Mouse (Mus musculus) embryonic facial prominence, embryonic 12.5 days (tissue): Measurements from ENCODE around the gene Zfp704. TPM values are rescaled to one million over a fixed set of nuclear protein-coding genes. Genes with fewer than 3 reads are reported as not detected.

Experiments
- ATAC-seq: fragments of 200-750 bp; cut with Nextera tagmentation; 2 replicates; pipeline ENCODE4 v1.8.0; 2017; ENCODE audit not compliant: insufficient number of reproducible peaks, insufficient read depth, low FRiP score, low TSS enrichment
- H3K27ac ChIP-seq: fragments of 300-500 bp; sonication (generic); 2 replicates; pipeline ENCODE4 v1.5.1; 2016; ENCODE audit warnings: mild to moderate bottlenecking
- H3K27me3 ChIP-seq: fragments of 300-500 bp; sonication (generic); 2 replicates; pipeline ENCODE4 v1.6.1; 2016; ENCODE audit warnings: mild to moderate bottlenecking, moderate library complexity
- H3K36me3 ChIP-seq: fragments of 300-500 bp; sonication (generic); 2 replicates; pipeline ENCODE4 v1.6.1; 2016; ENCODE audit warnings: mild to moderate bottlenecking
- H3K4me1 ChIP-seq: fragments of 300-500 bp; sonication (generic); 2 replicates; pipeline ENCODE4 v1.6.1; 2016
- H3K4me2 ChIP-seq: fragments of 300-500 bp; sonication (generic); replicated peaks from 2 replicates; pipeline ENCODE4 v1.6.1; 2016; ENCODE audit warnings: mild to moderate bottlenecking, moderate library complexity
- H3K4me3 ChIP-seq: fragments of 300-500 bp; sonication (generic); 2 replicates; pipeline ENCODE4 v1.5.1; 2016; ENCODE audit warnings: mild to moderate bottlenecking
- H3K9ac ChIP-seq: fragments of 300-500 bp; sonication (generic); 2 replicates; pipeline ENCODE4 v1.6.1; 2016; ENCODE audit warnings: mild to moderate bottlenecking, moderate library complexity
- H3K9me3 ChIP-seq: fragments of 300-500 bp; sonication (generic); 2 replicates; pipeline ENCODE4 v1.6.1; 2016; ENCODE audit warnings: mild to moderate bottlenecking, moderate library complexity
- WGBS: fragments of 180-500 bp; shearing (Covaris S2); methylation state at CpG from one replicate; pipeline ENCODE4 v1.1.7; 2016; 5-methylcytosine and 5-hydroxymethylcytosine counted together
- polyA plus RNA-seq: library from polyadenylated mRNA; unstranded; fragments of >200 nt; fragmentation: Nextera tagmentation; extraction: Ambion mirVana; gene quantifications from 2 replicates; pipeline ENCODE4 v1.2.1, GENCODE M21; 2016

Gene Zfp704
- polyA plus RNA-seq, 1 experiment from 2014 or later = 8.8 TPM

DNA sequence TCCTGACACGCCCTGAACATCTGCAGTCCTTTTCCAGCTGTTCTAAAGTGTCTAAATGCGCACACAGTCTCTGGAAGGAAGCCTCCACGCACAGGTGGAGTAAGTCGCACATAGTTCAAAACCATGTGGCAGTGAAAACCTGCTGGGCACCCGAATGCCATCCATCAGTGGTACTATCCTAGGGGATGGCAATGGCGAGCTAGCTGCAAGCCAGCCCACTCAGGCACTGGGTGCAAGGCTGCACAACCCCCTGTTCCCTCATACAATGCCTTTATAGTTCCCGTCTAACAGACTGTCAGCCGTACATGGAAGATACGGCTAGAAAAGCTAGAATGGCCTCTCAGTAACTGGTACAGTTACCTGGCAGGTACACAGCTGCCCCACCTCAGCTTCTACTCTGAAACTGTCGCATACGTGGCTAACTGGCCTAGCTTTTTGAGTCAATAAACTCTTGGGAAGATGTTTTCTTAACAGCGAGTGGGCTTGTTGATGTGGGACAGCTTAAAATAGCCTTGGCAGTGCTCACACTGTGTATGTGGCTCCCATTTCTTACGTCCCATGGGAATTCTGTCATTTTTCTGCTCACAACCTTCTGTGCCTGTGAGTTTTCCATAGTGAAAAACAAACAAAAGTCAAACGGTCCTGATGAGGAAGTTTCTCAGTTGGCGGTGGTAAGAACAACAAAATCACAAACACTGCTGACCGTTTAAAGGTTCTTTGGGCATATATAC, 176.9 kb downstream of the Zfp704 start:
- Histone ChIP-seq H3K4me2 (no peak overlapping the region), H3K4me3 (no peak overlapping the region), H3K4me1 (no peaks in the 10 kb centered on the region), H3K9ac (no peak overlapping the region), H3K27me3 (no peaks in the 10 kb centered on the region), H3K9me3 (no peaks in the 10 kb centered on the region), H3K27ac (no peak overlapping the region), H3K36me3 (peaks cover 16% of the 10 kb centered on the region; the same call in 1 of the 2 replicates)
- no peak for ATAC-seq
- WGBS = 88% methylated on average over 16 of the region's 16 CpGs

DNA sequence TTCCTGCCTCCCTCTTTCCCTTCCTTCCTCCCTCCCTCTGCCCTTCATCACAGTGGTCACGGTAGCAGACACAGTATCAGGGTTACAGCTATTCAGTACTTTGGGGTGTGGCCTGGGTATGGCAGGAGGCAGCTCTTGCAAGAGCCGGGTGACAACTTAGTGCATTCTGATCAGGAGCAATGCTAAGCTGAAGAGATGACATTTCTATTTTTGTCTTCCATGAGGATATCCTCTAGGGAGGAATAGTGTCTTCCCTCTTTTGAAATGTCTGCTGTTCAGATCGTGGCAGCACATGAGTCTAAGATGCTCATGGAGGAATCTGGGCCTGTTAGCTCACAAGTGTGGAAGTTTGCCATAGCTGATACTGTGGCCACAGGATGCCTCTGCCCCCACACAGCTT, 177.7 kb downstream of the Zfp704 start:
- H3K9ac ChIP-seq = no peak overlapping the region
- no peak for ATAC-seq
- no peak overlapping the region for H3K27ac ChIP-seq
- no peaks in the 10 kb centered on the region for H3K27me3 ChIP-seq
- no peaks in the 10 kb centered on the region for H3K9me3 ChIP-seq
- no peaks in the 10 kb centered on the region for H3K4me1 ChIP-seq
- H3K4me3 ChIP-seq = no peak overlapping the region
- H3K4me2 ChIP-seq = no peak overlapping the region
- H3K36me3 ChIP-seq = 0 out of 2 replicates have a peak, but pooled peaks cover 9% of the 10 kb centered on the region
- 65% methylated on average over 3 of the region's 3 CpGs for WGBS

GRCm38 (mm10) chr3:9429946-9430345, 179.9 kb downstream of the Zfp704 start:
- Histone ChIP-seq H3K4me2 (no peak overlapping the region), H3K4me1 (no peaks in the 10 kb centered on the region), H3K9me3 (no peaks in the 10 kb centered on the region), H3K36me3 (no peaks in the 10 kb centered on the region), H3K27ac (no peak overlapping the region), H3K27me3 (no peaks in the 10 kb centered on the region), H3K4me3 (no peak overlapping the region), H3K9ac (no peak overlapping the region)
- no peak for ATAC-seq
- 80% methylated on average over 3 of the region's 3 CpGs for WGBS

- no peaks in the 10 kb centered on the region for H3K9me3 ChIP-seq
- 92% methylated on average over 4 of the region's 4 CpGs for WGBS
- ATAC-seq = no peak
- no peak overlapping the region for H3K4me3 ChIP-seq
- no peak overlapping the region for H3K9ac ChIP-seq
- no peak overlapping the region for H3K4me2 ChIP-seq
- no peak overlapping the region for H3K27ac ChIP-seq
- no peaks in the 10 kb centered on the region for H3K36me3 ChIP-seq
- no peaks in the 10 kb centered on the region for H3K27me3 ChIP-seq
- no peaks in the 10 kb centered on the region for H3K4me1 ChIP-seq
Measured at GRCm38 (mm10) chr3:9427826-9428225, 182.1 kb downstream of the Zfp704 start.

DNA sequence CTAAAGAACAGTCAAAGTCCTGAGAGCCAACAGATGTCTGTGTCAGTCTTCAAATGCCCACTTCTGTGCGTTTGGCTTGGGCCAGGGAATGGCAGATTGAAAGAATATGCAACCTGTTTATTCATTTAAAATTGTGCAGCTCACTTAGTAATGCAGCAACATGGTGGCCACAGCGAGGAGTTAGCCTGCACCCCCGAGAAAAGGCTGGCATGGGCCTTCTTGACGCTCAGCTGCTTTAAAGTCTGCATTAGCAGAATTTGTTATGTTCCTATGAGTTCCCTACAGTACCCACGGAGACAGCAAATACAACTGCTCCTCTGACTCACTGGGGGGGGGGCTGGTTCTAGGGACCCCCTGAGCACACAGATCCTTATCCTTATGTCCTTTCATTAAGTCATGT, 184.2 kb downstream of the Zfp704 start:
- Histone ChIP-seq H3K9ac (no peak overlapping the region), H3K27ac (no peak overlapping the region), H3K9me3 (no peaks in the 10 kb centered on the region), H3K36me3 (no peaks in the 10 kb centered on the region), H3K27me3 (no peaks in the 10 kb centered on the region), H3K4me2 (no peak overlapping the region), H3K4me1 (no peaks in the 10 kb centered on the region), H3K4me3 (no peak overlapping the region)
- 91% methylated on average over 5 of the region's 5 CpGs for WGBS
- no peak for ATAC-seq

GRCm38 (mm10) chr3:9424637-9425036, 185.2 kb downstream of the Zfp704 start:
- no peak overlapping the region for H3K27ac ChIP-seq
- H3K4me1 ChIP-seq = no peaks in the 10 kb centered on the region
- H3K9me3 ChIP-seq = no peaks in the 10 kb centered on the region
- no peaks in the 10 kb centered on the region for H3K27me3 ChIP-seq
- no peak for ATAC-seq
- WGBS = 87% methylated on average over 6 of the region's 6 CpGs
- H3K4me3 ChIP-seq = no peak overlapping the region
- no peaks in the 10 kb centered on the region for H3K36me3 ChIP-seq
- H3K9ac ChIP-seq = no peak overlapping the region
- no peak overlapping the region for H3K4me2 ChIP-seq

- Histone ChIP-seq H3K27ac (no peak overlapping the region), H3K4me2 (no peak overlapping the region), H3K4me1 (no peaks in the 10 kb centered on the region), H3K27me3 (no peaks in the 10 kb centered on the region), H3K9me3 (no peaks in the 10 kb centered on the region), H3K36me3 (no peaks in the 10 kb centered on the region), H3K9ac (no peak overlapping the region), H3K4me3 (no peak overlapping the region)
- ATAC-seq = no peak
- WGBS = 87% methylated on average over 6 of the region's 6 CpGs
Measured at GRCm38 (mm10) chr3:9423669-9424068, 186.2 kb downstream of the Zfp704 start.

GRCm38 (mm10) chr3:9408896-9409295, 201.0 kb downstream of the Zfp704 start:
- Histone ChIP-seq H3K4me2 (no peak overlapping the region), H3K27me3 (no peaks in the 10 kb centered on the region)
- 88% methylated on average over 4 of the region's 4 CpGs for WGBS

GRCm38 (mm10) chr3:9407801-9408200, 202.1 kb downstream of the Zfp704 start:
- ATAC-seq = no peak
- 76% methylated on average over 10 of the region's 10 CpGs for WGBS
- no peak overlapping the region for H3K9ac ChIP-seq
- peaks cover 5% of the 10 kb centered on the region; the same call in 1 of the 2 replicates for H3K4me1 ChIP-seq
- H3K9me3 ChIP-seq = 0 out of 2 replicates have a peak, but pooled peaks cover 4% of the 10 kb centered on the region
- H3K27ac ChIP-seq = no peak overlapping the region
- H3K4me2 ChIP-seq = no peak overlapping the region
- no peak overlapping the region for H3K4me3 ChIP-seq
- H3K27me3 ChIP-seq = no peaks in the 10 kb centered on the region
- no peaks in the 10 kb centered on the region for H3K36me3 ChIP-seq

More at GRCm38 (mm10) chr3:9408896-9409295, 201.0 kb downstream of the Zfp704 start:
- H3K4me3 ChIP-seq = no peak overlapping the region
- no peak overlapping the region for H3K9ac ChIP-seq
- no peak overlapping the region for H3K27ac ChIP-seq
- 0 out of 2 replicates have a peak, but pooled peaks cover 4% of the 10 kb centered on the region for H3K9me3 ChIP-seq
- no peak for ATAC-seq
- H3K4me1 ChIP-seq = no peaks in the 10 kb centered on the region
- H3K36me3 ChIP-seq = no peaks in the 10 kb centered on the region

GRCm38 (mm10) chr3:9407119-9407546, 202.8 kb downstream of the Zfp704 start:
- no peak for ATAC-seq
- WGBS = 80% methylated on average over 9 of the region's 9 CpGs
- H3K9ac ChIP-seq = no peak overlapping the region

DNA sequence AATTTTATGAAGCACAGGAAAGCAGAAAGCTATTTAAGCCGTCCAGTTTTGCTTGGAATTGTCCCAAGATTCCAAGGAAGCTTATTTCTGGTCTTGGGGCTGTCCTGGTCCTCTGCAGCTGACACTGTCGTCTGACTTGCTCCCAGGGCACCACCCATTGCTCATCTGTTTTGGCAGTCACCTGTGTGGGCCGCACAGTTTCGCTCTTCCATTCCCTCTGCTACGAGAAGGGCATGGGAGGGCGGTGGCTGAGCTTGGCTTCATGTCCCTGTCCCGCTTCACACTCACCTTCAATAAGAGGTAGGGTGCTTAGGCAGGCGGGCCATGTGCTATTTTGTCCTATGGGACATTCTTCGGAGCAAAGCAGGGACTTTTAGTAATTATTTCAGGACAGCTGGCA, 204.5 kb downstream of the Zfp704 start:
- Histone ChIP-seq H3K36me3 (no peaks in the 10 kb centered on the region), H3K4me1 (peaks cover 13% of the 10 kb centered on the region)
- WGBS = 79% methylated on average over 9 of the region's 9 CpGs

More at GRCm38 (mm10) chr3:9407119-9407546, 202.8 kb downstream of the Zfp704 start:
- Histone ChIP-seq H3K36me3 (no peaks in the 10 kb centered on the region), H3K27me3 (no peaks in the 10 kb centered on the region), H3K4me1 (peaks cover 11% of the 10 kb centered on the region), H3K9me3 (0 out of 2 replicates have a peak, but pooled peaks cover 4% of the 10 kb centered on the region), H3K4me2 (no peak overlapping the region), H3K4me3 (no peak overlapping the region), H3K27ac (no peak overlapping the region)

GRCm38 (mm10) chr3:9403255-9404050, 206.4 kb downstream of the Zfp704 start:
- H3K4me1 ChIP-seq = peaks cover 13% of the 10 kb centered on the region
- no peak overlapping the region for H3K4me3 ChIP-seq
- ATAC-seq = no peak
- no peaks in the 10 kb centered on the region for H3K27me3 ChIP-seq
- H3K36me3 ChIP-seq = no peaks in the 10 kb centered on the region
- H3K9ac ChIP-seq = no peak overlapping the region
- WGBS = 43% methylated on average over 5 of the region's 5 CpGs
- H3K9me3 ChIP-seq = 0 out of 2 replicates have a peak, but pooled peaks cover 4% of the 10 kb centered on the region
- H3K4me2 ChIP-seq = no peak overlapping the region
- H3K27ac ChIP-seq = no peak overlapping the region

More for the DNA sequence above, 204.5 kb downstream of the Zfp704 start:
- no peak overlapping the region for H3K4me3 ChIP-seq
- H3K4me2 ChIP-seq = no peak overlapping the region
- no peak for ATAC-seq
- H3K27ac ChIP-seq = no peak overlapping the region
- H3K9me3 ChIP-seq = 0 out of 2 replicates have a peak, but pooled peaks cover 4% of the 10 kb centered on the region
- H3K9ac ChIP-seq = no peak overlapping the region
- H3K27me3 ChIP-seq = no peaks in the 10 kb centered on the region
